ENCODE assay signal across 8 mouse cellular contexts in the genomic region with DNA sequence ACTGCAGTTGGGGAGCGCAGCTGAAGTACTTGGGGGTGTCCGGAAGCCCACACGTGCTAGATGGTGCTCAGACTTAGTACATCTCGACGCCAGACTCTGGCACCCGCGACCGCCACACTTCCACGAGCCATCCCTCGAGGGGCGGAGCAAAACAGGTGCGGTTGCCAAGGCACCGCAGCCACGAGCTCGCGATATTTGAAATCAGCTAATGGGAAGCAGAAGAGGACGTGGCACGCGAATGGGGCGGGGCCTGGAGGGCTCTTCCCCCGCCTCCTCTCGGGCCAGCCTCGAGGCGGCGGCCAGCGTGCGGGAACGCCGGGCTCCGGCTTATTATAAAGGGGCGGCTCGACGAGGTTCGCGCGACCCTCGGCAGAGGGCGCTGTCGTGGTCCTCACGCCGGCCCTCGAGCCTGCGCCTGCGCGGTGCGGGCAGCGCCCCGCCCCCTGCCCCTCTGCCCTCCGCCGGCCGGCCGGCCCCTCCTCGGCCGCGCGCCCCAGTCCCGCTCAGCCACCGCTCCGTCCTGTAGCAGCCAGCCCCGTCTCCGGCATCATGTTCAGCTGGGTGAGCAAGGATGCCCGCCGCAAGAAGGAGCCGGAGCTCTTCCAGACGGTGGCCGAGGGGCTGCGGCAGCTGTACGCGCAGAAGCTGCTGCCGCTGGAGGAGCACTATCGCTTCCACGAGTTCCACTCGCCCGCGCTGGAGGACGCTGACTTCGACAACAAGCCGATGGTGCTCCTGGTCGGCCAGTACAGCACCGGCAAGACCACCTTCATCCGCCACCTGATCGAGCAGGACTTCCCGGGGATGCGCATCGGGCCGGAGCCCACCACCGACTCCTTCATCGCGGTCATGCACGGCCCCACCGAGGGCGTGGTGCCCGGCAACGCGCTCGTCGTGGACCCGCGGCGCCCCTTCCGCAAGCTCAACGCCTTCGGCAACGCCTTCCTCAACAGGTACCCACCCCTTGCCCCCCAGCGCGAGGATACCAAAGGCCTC. TPM values are rescaled to one million over a fixed set of nuclear protein-coding genes. Genes with fewer than 3 reads are reported as not detected.
DNase-seq lines count a peak whose midpoint lies in the region; ATAC-seq and TF ChIP-seq lines count a peak whose summit lies in the region.

A gene (plus strand): TSS at position 300 of the 996 bp plus-strand sequence.

- WGBS in heart, embryonic 12.5 days = under 1% methylated on average over 104 of the region's 106 CpGs
- WGBS in kidney, postnatal 0 days = under 1% methylated on average over 101 of the region's 106 CpGs
- WGBS in liver, embryonic 11.5 days = under 1% methylated on average over 94 of the region's 106 CpGs
- WGBS in stomach, embryonic 14.5 days = under 1% methylated on average over 105 of the region's 106 CpGs

- H3K79me3 ChIP-seq in C2C12 (ENCODE audit: low read depth) = peaks cover 43% of the 10 kb centered on the region

- peak; percentile 95 for TF ChIP-seq CTCF in C2C12 (IDR thresholded peaks at IDR 0.05; ENCODE audit: control insufficient read depth, insufficient read depth, insufficient read length)
- TF ChIP-seq CTCF in brain, embryonic 14.5 days (IDR thresholded peaks at IDR 0.05; ENCODE audit: borderline replicate concordance, extremely low read depth, insufficient read depth, insufficient read length) = peak; percentile 84
- TF ChIP-seq CTCF in kidney, postnatal 0 days (IDR thresholded peaks at IDR 0.05; ENCODE audit: low read depth) = peak; percentile 76

- TF ChIP-seq POLR2A in brain, embryonic 14.5 days (IDR thresholded peaks at IDR 0.05; ENCODE audit: borderline replicate concordance, extremely low read depth, insufficient read depth, insufficient read length, poor library complexity, severe bottlenecking) = peak; percentile 77

- H3ac ChIP-seq in C2C12 (ENCODE audit: control insufficient read depth, insufficient read length, low read depth) = peak within 1 kb of the TSS; percentile 82

- peak within 1 kb of the TSS; percentile 88 for H3K27ac ChIP-seq in heart, embryonic 12.5 days (ENCODE audit: poor library complexity, severe bottlenecking)
- peak within 1 kb of the TSS; percentile 85 for H3K27ac ChIP-seq in kidney, postnatal 0 days
- H3K27ac ChIP-seq in liver, embryonic 11.5 days (ENCODE audit: low read depth, low read length) = peak within 1 kb of the TSS; percentile 83
- peak within 1 kb of the TSS; percentile 81 for H3K27ac ChIP-seq in stomach, embryonic 14.5 days (ENCODE audit: low read length)

- H3K4me2 ChIP-seq in heart, embryonic 12.5 days = peak within 1 kb of the TSS; percentile 89
- H3K4me2 ChIP-seq in kidney, postnatal 0 days (ENCODE audit: low read length) = peak within 1 kb of the TSS; percentile 94
- H3K4me2 ChIP-seq in liver, embryonic 11.5 days = peak within 1 kb of the TSS; percentile 99
- H3K4me2 ChIP-seq in stomach, embryonic 14.5 days (replicated peaks; ENCODE audit: low read depth, low read length) = peak within 1 kb of the TSS; percentile 88

- peaks cover 57% of the 10 kb centered on the region for H3K79me2 ChIP-seq in C2C12 (ENCODE audit: control insufficient read depth, insufficient read depth)

- no peaks in the 10 kb centered on the region for H3K27me3 ChIP-seq in C2C12 (ENCODE audit: control insufficient read depth, insufficient read depth, insufficient read length)
- H3K27me3 ChIP-seq in erythroblast, embryonic 14.5 days (ENCODE audit: control insufficient read depth) = no peaks in the 10 kb centered on the region
- H3K27me3 ChIP-seq in heart, embryonic 12.5 days (replicated peaks) = no peaks in the 10 kb centered on the region
- no peaks in the 10 kb centered on the region for H3K27me3 ChIP-seq in kidney, postnatal 0 days (ENCODE audit: insufficient read depth, low read length)
- H3K27me3 ChIP-seq in liver, embryonic 11.5 days (replicated peaks; ENCODE audit: control insufficient read depth, insufficient read depth, low read length) = no peaks in the 10 kb centered on the region
- H3K27me3 ChIP-seq in stomach, embryonic 14.5 days (ENCODE audit: control insufficient read depth, insufficient read depth, low read length) = no peaks in the 10 kb centered on the region

- peak; percentile 99 for DNase-seq in brain, embryonic 14.5 days (ENCODE audit: low read depth)
- peak; percentile 99 for DNase-seq in kidney, postnatal 0 days (ENCODE audit: low spot score)
- DNase-seq in liver, embryonic 11.5 days (ENCODE audit: low spot score) = peak; percentile 97
- peak; percentile 97 for DNase-seq in naive thymus-derived CD4-positive, alpha-beta T cell, adult 2 months (ENCODE audit: low read depth)

- ATAC-seq in heart, embryonic 12.5 days (ENCODE audit: insufficient number of reproducible peaks, low FRiP score) = peak; percentile 94
- ATAC-seq in kidney, postnatal 0 days (replicated peaks; ENCODE audit: low FRiP score, low read depth) = peak; percentile 93
- peak; percentile 92 for ATAC-seq in liver, embryonic 11.5 days (replicated peaks; ENCODE audit: low FRiP score)
- ATAC-seq in stomach, embryonic 14.5 days (ENCODE audit: insufficient number of reproducible peaks, insufficient read depth, low FRiP score, low read depth) = peak; percentile 94

- H3K9me3 ChIP-seq in erythroblast, embryonic 14.5 days (ENCODE audit: control insufficient read depth, low read length) = no peaks in the 10 kb centered on the region
- H3K9me3 ChIP-seq in heart, embryonic 12.5 days (replicated peaks) = no peaks in the 10 kb centered on the region
- no peaks in the 10 kb centered on the region for H3K9me3 ChIP-seq in kidney, postnatal 0 days (replicated peaks; ENCODE audit: low read length)
- no peaks in the 10 kb centered on the region for H3K9me3 ChIP-seq in liver, embryonic 11.5 days (ENCODE audit: control insufficient read depth, low read length)
- no peaks in the 10 kb centered on the region for H3K9me3 ChIP-seq in stomach, embryonic 14.5 days (ENCODE audit: control insufficient read depth, low read depth, low read length)

- peaks cover 77% of the 10 kb centered on the region for H3K4me1 ChIP-seq in erythroblast, embryonic 14.5 days (ENCODE audit: control insufficient read depth)
- H3K4me1 ChIP-seq in heart, embryonic 12.5 days (replicated peaks) = peaks cover 45% of the 10 kb centered on the region
- peaks cover 33% of the 10 kb centered on the region for H3K4me1 ChIP-seq in kidney, postnatal 0 days (replicated peaks; ENCODE audit: insufficient read depth, low read length)
- H3K4me1 ChIP-seq in liver, embryonic 11.5 days (replicated peaks; ENCODE audit: control insufficient read depth, insufficient read depth, low read length) = peaks cover 46% of the 10 kb centered on the region
- peaks cover 32% of the 10 kb centered on the region for H3K4me1 ChIP-seq in stomach, embryonic 14.5 days (ENCODE audit: control insufficient read depth, insufficient read depth, low read length)

- H3K36me3 ChIP-seq in C2C12 (ENCODE audit: control insufficient read depth, insufficient read depth) = peaks cover 29% of the 10 kb centered on the region
- H3K36me3 ChIP-seq in erythroblast, embryonic 14.5 days (ENCODE audit: control insufficient read depth) = peaks cover 37% of the 10 kb centered on the region
- H3K36me3 ChIP-seq in heart, embryonic 12.5 days = peaks cover 9% of the 10 kb centered on the region
- peaks cover 10% of the 10 kb centered on the region for H3K36me3 ChIP-seq in kidney, postnatal 0 days (ENCODE audit: insufficient read depth, low read length)
- peaks cover 15% of the 10 kb centered on the region for H3K36me3 ChIP-seq in liver, embryonic 11.5 days (ENCODE audit: control insufficient read depth, insufficient read depth, low read length)
- H3K36me3 ChIP-seq in stomach, embryonic 14.5 days (ENCODE audit: control insufficient read depth, insufficient read depth, low read length) = peaks cover 8% of the 10 kb centered on the region; the same call in 1 of the 2 replicates

- peak within 1 kb of the TSS; percentile 95 for H3K9ac ChIP-seq in heart, embryonic 12.5 days
- peak within 1 kb of the TSS; percentile 84 for H3K9ac ChIP-seq in kidney, postnatal 0 days (ENCODE audit: low read depth, low read length)
- H3K9ac ChIP-seq in liver, embryonic 11.5 days (ENCODE audit: low read depth, low read length) = peak within 1 kb of the TSS; percentile 91
- peak within 1 kb of the TSS; percentile 80 for H3K9ac ChIP-seq in stomach, embryonic 14.5 days (replicated peaks; ENCODE audit: low read depth, low read length)

- peak within 1 kb of the TSS; percentile 92 for H3K4me3 ChIP-seq in C2C12 (ENCODE audit: insufficient read depth, poor library complexity, severe bottlenecking)
- H3K4me3 ChIP-seq in erythroblast, embryonic 14.5 days (replicated peaks) = peak within 1 kb of the TSS; percentile 74
- peak within 1 kb of the TSS; percentile 92 for H3K4me3 ChIP-seq in heart, embryonic 12.5 days
- H3K4me3 ChIP-seq in kidney, postnatal 0 days (replicated peaks; ENCODE audit: low read depth, low read length) = peak within 1 kb of the TSS; percentile 89
- H3K4me3 ChIP-seq in liver, embryonic 11.5 days (ENCODE audit: low read depth, low read length) = peak within 1 kb of the TSS; percentile 88
- peak within 1 kb of the TSS; percentile 82 for H3K4me3 ChIP-seq in stomach, embryonic 14.5 days (ENCODE audit: low read depth, low read length)

TF ChIP-seq in C2C12, 6 proteins besides CTCF, POLR2A, EP300 and RAD21:
- no peak for TF ChIP-seq USF1 (IDR thresholded peaks at IDR 0.05; ENCODE audit: low read depth)
- TF ChIP-seq MAX (IDR thresholded peaks at IDR 0.05) = peak; percentile 95

RNA-seq across cellular contexts. Expression of the gene that starts here (rescaled TPM):
- polyA plus RNA-seq in C2C12 (2012; fragmentation: generic; extraction: Trizol) = 219 TPM
- 200 and 212 TPM in 2 replicates for polyA plus RNA-seq in brain, embryonic 14.5 days (2012; rRNA removed)
- polyA plus RNA-seq in erythroblast, embryonic 14.5 days (2012) = 31.6 and 32.9 TPM in 2 replicates
- 87.0 and 88.7 TPM in 2 replicates for polyA plus RNA-seq in heart, embryonic 12.5 days (2016; fragmentation: Nextera tagmentation; extraction: Ambion mirVana)
- polyA plus RNA-seq in kidney, postnatal 0 days (2015; fragmentation: Nextera tagmentation; extraction: Ambion mirVana) = 64.2 and 73.4 TPM in 2 replicates
- polyA plus RNA-seq in liver, embryonic 11.5 days (2014; fragmentation: Nextera tagmentation; extraction: Ambion mirVana) = 96.5 and 105 TPM in 2 replicates
- 44.9 and 46.2 TPM in 2 replicates for polyA plus RNA-seq in stomach, embryonic 14.5 days (2014; fragmentation: Nextera tagmentation; extraction: Ambion mirVana)

Comparison
In these comparisons a context has a peak if more than half of its experiments do, and no peak if none do; other contexts are left out.
1. Peak in every context shown above with its lines: DNase-seq, ATAC-seq, H3K4me3 ChIP-seq and H3K27ac ChIP-seq.